Mouse (Mus musculus) liver, embryonic 12.5 days (tissue): ENCODE results near the gene Piezo1. TPM values are rescaled to one million over a fixed set of nuclear protein-coding genes. Genes with fewer than 3 reads are reported as not detected.
A peak's percentile ranks its signal among the peaks of the same experiment; 100 is the strongest.

Source experiments
- ATAC-seq: fragments of 200-750 bp; cut with Nextera tagmentation; 2 replicates; pipeline ENCODE4 v1.8.0; 2017; ENCODE audit warnings: moderate number of reproducible peaks, mild to moderate bottlenecking, moderate library complexity
- H3K27ac ChIP-seq: fragments of 300-500 bp; sonication (generic); 2 replicates; pipeline ENCODE4 v1.5.1; 2016; ENCODE audit warnings: mild to moderate bottlenecking
- H3K27me3 ChIP-seq: fragments of 300-500 bp; sonication (generic); replicated peaks from 2 replicates; pipeline ENCODE4 v1.6.1; 2016; ENCODE audit warnings: mild to moderate bottlenecking, moderate library complexity
- H3K36me3 ChIP-seq: fragments of 300-500 bp; sonication (generic); 2 replicates; pipeline ENCODE4 v1.6.1; 2016; ENCODE audit warnings: mild to moderate bottlenecking, moderate library complexity
- H3K4me1 ChIP-seq: fragments of 300-500 bp; sonication (generic); 2 replicates; pipeline ENCODE4 v1.6.1; 2016
- H3K4me2 ChIP-seq: fragments of 300-500 bp; sonication (generic); 2 replicates; pipeline ENCODE4 v1.6.1; 2016; ENCODE audit warnings: mild to moderate bottlenecking, moderate library complexity
- H3K4me3 ChIP-seq: fragments of 300-500 bp; sonication (generic); 2 replicates; pipeline ENCODE4 v1.5.1; 2016; ENCODE audit warnings: mild to moderate bottlenecking, moderate library complexity
- H3K9ac ChIP-seq: fragments of 300-500 bp; sonication (generic); 2 replicates; pipeline ENCODE4 v1.6.1; 2016; ENCODE audit warnings: mild to moderate bottlenecking, moderate library complexity
- H3K9me3 ChIP-seq: fragments of 300-500 bp; sonication (generic); replicated peaks from 2 replicates; pipeline ENCODE4 v1.6.1; 2016; ENCODE audit warnings: mild to moderate bottlenecking, moderate library complexity
- WGBS: fragments of 180-500 bp; shearing (Covaris S2); methylation state at CpG from one replicate; pipeline ENCODE4 v1.1.7; 2016; ENCODE audit not compliant: insufficient replicate concordance; 5-methylcytosine and 5-hydroxymethylcytosine counted together
- polyA plus RNA-seq: library from polyadenylated mRNA; unstranded; fragments of >200 nt; fragmentation: Nextera tagmentation; extraction: Ambion mirVana; gene quantifications from 2 replicates; pipeline ENCODE4 v1.2.1, GENCODE M21; 2016

Piezo1 gene
- polyA plus RNA-seq, 1 experiment from 2014 or later: 21.7 TPM

GRCm38 (mm10) chr8:122461473-122462148 lies 89.5 kb downstream of the Piezo1 start:
- no peak overlapping the region for H3K4me3 ChIP-seq
- H3K4me2 ChIP-seq: no peak overlapping the region
- no peak overlapping the region for H3K27ac ChIP-seq
- WGBS: 54% methylated on average over 11 of the region's 11 CpGs
- no peaks in the 10 kb centered on the region for H3K9me3 ChIP-seq
- H3K36me3 ChIP-seq: peaks cover 5% of the 10 kb centered on the region
- H3K9ac ChIP-seq: no peak overlapping the region
- peaks cover 66% of the 10 kb centered on the region for H3K27me3 ChIP-seq
- H3K4me1 ChIP-seq: peaks cover 58% of the 10 kb centered on the region
- no peak for ATAC-seq

GRCm38 (mm10) chr8:122460524-122461472 lies 90.3 kb downstream of the Piezo1 start, which contains the start of gene Snai3:
Gene Snai3, minus strand, starts transcription at chr8:122460733.
- Histone ChIP-seq H3K9ac (peak within 1 kb of the TSS; percentile 12), H3K4me1 (peaks cover 53% of the 10 kb centered on the region), H3K9me3 (no peaks in the 10 kb centered on the region), H3K27me3 (peaks cover 74% of the 10 kb centered on the region), H3K4me3 (peak within 1 kb of the TSS; percentile 39), H3K36me3 (0 out of 2 replicates have a peak, but pooled peaks cover 3% of the 10 kb centered on the region), H3K4me2 (peak within 1 kb of the TSS; percentile 66), H3K27ac (no peak within 1 kb of the TSS)
- peak; percentile 68 for ATAC-seq
- 5% methylated on average over 53 of the region's 56 CpGs for WGBS

- H3K27me3 ChIP-seq: peaks cover 82% of the 10 kb centered on the region
- H3K4me3 ChIP-seq: peak overlapping the region; percentile 39; the same call in 1 of the 2 replicates
- H3K9me3 ChIP-seq: no peaks in the 10 kb centered on the region
- H3K4me1 ChIP-seq: peaks cover 51% of the 10 kb centered on the region
- H3K9ac ChIP-seq: peak overlapping the region; percentile 12; the same call in 1 of the 2 replicates
- WGBS: 18% methylated on average over 7 of the region's 7 CpGs
- no peak overlapping the region for H3K27ac ChIP-seq
- no peaks in the 10 kb centered on the region for H3K36me3 ChIP-seq
- no peak for ATAC-seq
- peak overlapping the region; percentile 66 for H3K4me2 ChIP-seq
Observed at GRCm38 (mm10) chr8:122459990-122460389, 91.1 kb downstream of the Piezo1 start.

GRCm38 (mm10) chr8:122459218-122459900 lies 91.8 kb downstream of the Piezo1 start:
- H3K4me3 ChIP-seq: no peak overlapping the region
- 48% methylated on average over 6 of the region's 6 CpGs for WGBS
- no peak overlapping the region for H3K27ac ChIP-seq
- no peaks in the 10 kb centered on the region for H3K9me3 ChIP-seq
- no peak overlapping the region for H3K9ac ChIP-seq
- no peak for ATAC-seq
- H3K4me2 ChIP-seq: no peak overlapping the region
- peaks cover 86% of the 10 kb centered on the region for H3K27me3 ChIP-seq
- H3K36me3 ChIP-seq: no peaks in the 10 kb centered on the region
- H3K4me1 ChIP-seq: peaks cover 48% of the 10 kb centered on the region

- H3K4me2 ChIP-seq: no peak overlapping the region
- ATAC-seq: no peak
- 69% methylated on average over 11 of the region's 11 CpGs for WGBS
- no peak overlapping the region for H3K4me3 ChIP-seq
- H3K9ac ChIP-seq: no peak overlapping the region
- H3K9me3 ChIP-seq: no peaks in the 10 kb centered on the region
- H3K27ac ChIP-seq: no peak overlapping the region
- H3K36me3 ChIP-seq: no peaks in the 10 kb centered on the region
- peaks cover 29% of the 10 kb centered on the region for H3K4me1 ChIP-seq
- peaks cover 81% of the 10 kb centered on the region for H3K27me3 ChIP-seq
Observed at GRCm38 (mm10) chr8:122457171-122457570, 94.0 kb downstream of the Piezo1 start.

- Histone ChIP-seq H3K4me3 (no peak overlapping the region), H3K9me3 (no peaks in the 10 kb centered on the region), H3K4me2 (no peak overlapping the region), H3K9ac (no peak overlapping the region), H3K27ac (no peak overlapping the region), H3K4me1 (peaks cover 10% of the 10 kb centered on the region; the same call in 1 of the 2 replicates), H3K36me3 (no peaks in the 10 kb centered on the region), H3K27me3 (peaks cover 66% of the 10 kb centered on the region)
- ATAC-seq: no peak
- 74% methylated on average over 6 of the region's 6 CpGs for WGBS
Observed at GRCm38 (mm10) chr8:122454409-122454808, 96.7 kb downstream of the Piezo1 start.

GRCm38 (mm10) chr8:122452154-122452553 lies 99.0 kb downstream of the Piezo1 start:
- Histone ChIP-seq H3K4me1 (0 out of 2 replicates have a peak, but pooled peaks cover 8% of the 10 kb centered on the region), H3K4me3 (no peak overlapping the region), H3K27me3 (peaks cover 61% of the 10 kb centered on the region), H3K4me2 (no peak overlapping the region), H3K9ac (no peak overlapping the region), H3K9me3 (no peaks in the 10 kb centered on the region), H3K27ac (no peak overlapping the region), H3K36me3 (no peaks in the 10 kb centered on the region)
- ATAC-seq: no peak
- 78% methylated on average over 10 of the region's 10 CpGs for WGBS

- Histone ChIP-seq H3K9ac (no peak overlapping the region), H3K4me3 (no peak overlapping the region), H3K36me3 (no peaks in the 10 kb centered on the region), H3K9me3 (no peaks in the 10 kb centered on the region), H3K27me3 (peaks cover 59% of the 10 kb centered on the region), H3K4me1 (0 out of 2 replicates have a peak, but pooled peaks cover 8% of the 10 kb centered on the region), H3K27ac (no peak overlapping the region), H3K4me2 (no peak overlapping the region)
- ATAC-seq: no peak
- 57% methylated on average over 7 of the region's 7 CpGs for WGBS
Observed at GRCm38 (mm10) chr8:122451161-122451703, 99.9 kb downstream of the Piezo1 start.

- 59% methylated on average over 3 of the region's 3 CpGs for WGBS
- no peak overlapping the region for H3K27ac ChIP-seq
- ATAC-seq: no peak
Observed at GRCm38 (mm10) chr8:122445203-122445602, 105.9 kb downstream of the Piezo1 start.

GRCm38 (mm10) chr8:122444058-122444748 lies 106.9 kb downstream of the Piezo1 start:
- Histone ChIP-seq H3K27me3 (peaks cover 28% of the 10 kb centered on the region), H3K9ac (peak overlapping the region; percentile 77), H3K4me3 (peak overlapping the region; percentile 71), H3K9me3 (no peaks in the 10 kb centered on the region), H3K27ac (peak overlapping the region; percentile 81), H3K36me3 (peaks cover 7% of the 10 kb centered on the region), H3K4me2 (peak overlapping the region; percentile 95), H3K4me1 (peaks cover 29% of the 10 kb centered on the region)
- WGBS: 30% methylated on average over 19 of the region's 19 CpGs
- ATAC-seq: no peak

More at GRCm38 (mm10) chr8:122445203-122445602, 105.9 kb downstream of the Piezo1 start:
- Histone ChIP-seq H3K4me3 (no peak overlapping the region), H3K36me3 (no peaks in the 10 kb centered on the region), H3K4me2 (no peak overlapping the region), H3K9me3 (no peaks in the 10 kb centered on the region), H3K4me1 (peaks cover 29% of the 10 kb centered on the region), H3K27me3 (peaks cover 32% of the 10 kb centered on the region), H3K9ac (no peak overlapping the region)
